Mouse (Mus musculus) hindbrain, embryonic 14.5 days (tissue): ENCODE measurements around the gene Blvrb. TPM values are rescaled to one million over a fixed set of nuclear protein-coding genes. Genes with fewer than 3 reads are reported as not detected.

ENCODE experiments used
- ATAC-seq: fragments of 200-750 bp; cut with Nextera tagmentation; 2 replicates; pipeline ENCODE4 v1.8.0; 2017; ENCODE audit warnings: moderate number of reproducible peaks, mild to moderate bottlenecking, moderate TSS enrichment, moderate library complexity; ENCODE audit not compliant: low FRiP score
- DNase-seq: peaks from one replicate; pipeline ENCODE4 v3.0.0-alpha.2; 2015; ENCODE audit warnings: low spot score
- H3K27ac ChIP-seq: fragments of 300-500 bp; sonication (generic); 2 replicates; pipeline ENCODE4 v1.5.1; 2014; ENCODE audit warnings: mild to moderate bottlenecking, moderate library complexity
- H3K27me3 ChIP-seq: fragments of 300-500 bp; sonication (generic); 2 replicates; pipeline ENCODE4 v1.6.1; 2014; ENCODE audit warnings: mild to moderate bottlenecking, low read length, mixed read lengths; ENCODE audit not compliant: control insufficient read depth, insufficient read depth
- H3K36me3 ChIP-seq: fragments of 300-500 bp; sonication (generic); replicated peaks from 2 replicates; pipeline ENCODE4 v1.6.1; 2014; ENCODE audit not compliant: control insufficient read depth, insufficient read depth
- H3K4me1 ChIP-seq: fragments of 300-500 bp; sonication (generic); replicated peaks from 2 replicates; pipeline ENCODE4 v1.6.1; 2014; ENCODE audit warnings: antibody characterized with exemption, low read length, mixed read lengths; ENCODE audit not compliant: control insufficient read depth, insufficient read depth
- H3K4me2 ChIP-seq: fragments of 300-500 bp; sonication (generic); replicated peaks from 2 replicates; pipeline ENCODE4 v1.6.1; 2014; ENCODE audit warnings: mild to moderate bottlenecking, moderate library complexity
- H3K4me3 ChIP-seq: fragments of 300-500 bp; sonication (generic); replicated peaks from 2 replicates; pipeline ENCODE4 v1.5.1; 2014; ENCODE audit warnings: mild to moderate bottlenecking, low read length
- H3K9ac ChIP-seq: fragments of 300-500 bp; sonication (generic); 2 replicates; pipeline ENCODE4 v1.6.1; 2014
- H3K9me3 ChIP-seq: fragments of 300-500 bp; sonication (generic); 2 replicates; pipeline ENCODE4 v1.6.1; 2016; ENCODE audit warnings: low read length; ENCODE audit not compliant: control insufficient read depth
- WGBS: fragments of 180-500 bp; shearing (Covaris S2); extraction: QIAGEN DNeasy Blood & Tissue Kit; methylation state at CpG from one replicate; pipeline ENCODE4 v1.1.7; 2014; 5-methylcytosine and 5-hydroxymethylcytosine counted together
- polyA plus RNA-seq: library from polyadenylated mRNA; unstranded; fragments of >200 nt; fragmentation: Nextera tagmentation; extraction: Ambion mirVana; gene quantifications from 2 replicates; pipeline ENCODE4 v1.2.1, GENCODE M21; 2014

The Blvrb gene
- polyA plus RNA-seq, 1 experiment from 2014 or later = 25.4 TPM

GRCm38 (mm10) chr7:27475596-27475995 is 27.8 kb downstream of the Blvrb start:
- H3K4me2 ChIP-seq = no peak overlapping the region

DNA sequence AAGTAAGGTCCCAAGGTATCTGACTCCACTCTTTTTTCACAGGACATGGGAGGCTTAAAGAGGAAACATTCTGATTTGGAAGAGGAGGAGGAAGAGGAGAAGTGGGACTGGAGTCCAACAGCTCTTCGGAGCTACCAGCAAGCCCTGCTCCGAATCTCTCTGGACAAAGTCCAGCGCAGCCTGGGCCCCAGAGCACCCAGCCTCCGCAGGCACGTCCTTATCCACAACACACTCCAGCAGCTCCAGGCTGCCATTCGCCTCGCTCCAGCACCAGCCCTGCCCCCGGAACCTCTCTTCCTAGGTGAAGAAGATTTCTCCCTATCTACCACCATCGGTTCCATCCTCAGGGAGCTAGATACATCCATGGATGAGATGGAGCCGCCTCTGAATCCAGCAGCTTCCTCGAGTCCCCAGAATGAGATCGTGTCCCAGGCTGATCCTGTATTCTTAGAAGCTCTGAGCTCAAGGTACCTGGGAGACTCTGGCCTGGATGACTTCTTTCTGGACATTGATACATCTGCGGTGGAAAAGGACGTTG is 28.4 kb downstream of the Blvrb start:
- ATAC-seq (no peak), DNase-seq (no peak)
- H3K27ac ChIP-seq = no peak overlapping the region
- no peak overlapping the region for H3K4me2 ChIP-seq
- H3K27me3 ChIP-seq = no peaks in the 10 kb centered on the region
- no peaks in the 10 kb centered on the region for H3K9me3 ChIP-seq
- WGBS = 98% methylated on average over 14 of the region's 14 CpGs
- H3K4me3 ChIP-seq = no peak overlapping the region
- H3K9ac ChIP-seq = no peak overlapping the region
- 0 out of 2 replicates have a peak, but pooled peaks cover 6% of the 10 kb centered on the region for H3K36me3 ChIP-seq
- no peaks in the 10 kb centered on the region for H3K4me1 ChIP-seq

More at GRCm38 (mm10) chr7:27475596-27475995, 27.8 kb downstream of the Blvrb start:
- Histone ChIP-seq H3K27ac (no peak overlapping the region), H3K4me1 (no peaks in the 10 kb centered on the region), H3K9me3 (no peaks in the 10 kb centered on the region), H3K36me3 (0 out of 2 replicates have a peak, but pooled peaks cover 6% of the 10 kb centered on the region), H3K27me3 (no peaks in the 10 kb centered on the region), H3K4me3 (no peak overlapping the region), H3K9ac (no peak overlapping the region)
- ATAC-seq (no peak), DNase-seq (no peak)
- WGBS = 94% methylated on average over 2 of the region's 2 CpGs

DNA sequence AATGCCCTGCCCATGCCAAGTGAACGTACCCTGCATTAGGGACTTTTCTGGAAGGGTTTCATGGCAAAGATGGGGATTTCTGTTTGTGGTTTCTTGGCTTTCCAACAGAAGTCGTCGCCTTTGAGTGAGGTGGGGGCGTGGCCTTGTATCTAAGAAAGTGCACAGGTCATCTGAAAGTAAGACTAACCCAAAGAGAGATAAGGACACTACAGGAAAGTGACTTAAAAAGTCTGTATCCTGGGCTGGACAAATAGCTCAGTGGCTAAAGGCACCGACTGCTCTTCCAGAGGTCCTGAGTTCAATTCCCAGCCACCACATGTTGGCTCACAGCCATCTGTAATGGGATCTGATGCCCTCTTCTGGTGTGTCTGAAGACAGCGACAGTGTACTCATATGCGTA is 30.8 kb downstream of the Blvrb start:
- H3K4me2 ChIP-seq = no peak overlapping the region

DNA sequence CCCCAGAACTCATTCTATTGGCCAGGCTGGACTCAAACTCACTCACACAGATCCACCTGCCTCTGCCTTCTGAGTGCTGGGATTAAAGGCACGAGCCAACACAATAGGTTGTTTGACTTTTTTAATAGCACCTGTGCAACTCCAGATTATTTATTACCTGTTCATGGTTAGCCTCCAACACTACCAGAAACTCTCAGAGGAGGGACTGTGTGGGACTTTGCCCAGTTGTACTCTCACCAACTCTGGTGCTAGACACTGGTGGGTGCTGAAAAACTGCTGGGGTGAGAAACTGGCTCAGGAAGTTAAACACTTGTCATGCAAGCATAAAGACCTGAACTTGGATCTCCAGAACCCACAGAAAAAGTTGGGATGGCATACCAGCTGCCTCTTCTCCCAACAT is 32.0 kb downstream of the Blvrb start:
- H3K4me1 ChIP-seq = 0 out of 2 replicates have a peak, but pooled peaks cover 3% of the 10 kb centered on the region
- 0 out of 2 replicates have a peak, but pooled peaks cover 6% of the 10 kb centered on the region for H3K36me3 ChIP-seq
- ATAC-seq (no peak), DNase-seq (no peak)
- no peak overlapping the region for H3K27ac ChIP-seq
- no peaks in the 10 kb centered on the region for H3K27me3 ChIP-seq
- no peak overlapping the region for H3K9ac ChIP-seq
- H3K4me3 ChIP-seq = no peak overlapping the region
- WGBS = 85% methylated on average over 1 of the region's 1 CpGs
- H3K9me3 ChIP-seq = no peaks in the 10 kb centered on the region
- no peak overlapping the region for H3K4me2 ChIP-seq

More for the DNA sequence above, 30.8 kb downstream of the Blvrb start:
- DNase-seq (no peak), ATAC-seq (no peak)
- H3K4me1 ChIP-seq = 0 out of 2 replicates have a peak, but pooled peaks cover 3% of the 10 kb centered on the region
- 0 out of 2 replicates have a peak, but pooled peaks cover 6% of the 10 kb centered on the region for H3K36me3 ChIP-seq
- no peaks in the 10 kb centered on the region for H3K9me3 ChIP-seq
- no peaks in the 10 kb centered on the region for H3K27me3 ChIP-seq
- H3K27ac ChIP-seq = no peak overlapping the region
- no peak overlapping the region for H3K4me3 ChIP-seq
- H3K9ac ChIP-seq = no peak overlapping the region
- WGBS = 84% methylated on average over 7 of the region's 7 CpGs

DNA sequence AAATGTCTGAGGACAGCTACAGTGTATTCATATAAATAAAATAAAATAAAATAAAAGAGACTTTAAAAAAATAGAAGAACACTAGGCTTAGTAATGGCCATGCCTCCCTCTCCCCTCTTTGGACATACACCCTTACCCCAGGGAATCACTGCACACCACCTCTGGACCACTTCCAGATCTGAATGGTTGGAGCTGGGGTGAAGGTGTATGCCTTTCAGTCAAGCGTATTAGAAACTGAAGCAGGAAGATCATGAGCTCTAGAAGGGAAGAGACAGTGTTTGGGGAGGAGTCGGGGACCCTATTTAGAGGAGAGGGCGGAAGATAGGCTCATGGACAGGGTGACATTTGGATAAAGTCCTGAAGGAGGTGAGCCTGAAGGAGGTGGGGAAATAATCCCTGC is 32.7 kb downstream of the Blvrb start:
- Histone ChIP-seq H3K4me3 (no peak overlapping the region), H3K4me2 (no peak overlapping the region), H3K9me3 (no peaks in the 10 kb centered on the region), H3K4me1 (0 out of 2 replicates have a peak, but pooled peaks cover 3% of the 10 kb centered on the region), H3K27me3 (no peaks in the 10 kb centered on the region), H3K27ac (no peak overlapping the region), H3K36me3 (0 out of 2 replicates have a peak, but pooled peaks cover 6% of the 10 kb centered on the region), H3K9ac (no peak overlapping the region)
- DNase-seq (no peak), ATAC-seq (no peak)
- 76% methylated on average over 3 of the region's 3 CpGs for WGBS

GRCm38 (mm10) chr7:27480927-27481626 is 33.3 kb downstream of the Blvrb start:
- WGBS = 17% methylated on average over 9 of the region's 11 CpGs
- H3K4me2 ChIP-seq = peak overlapping the region; percentile 56
- no peak overlapping the region for H3K27ac ChIP-seq
- DNase-seq (no peak), ATAC-seq (no peak)
- 0 out of 2 replicates have a peak, but pooled peaks cover 6% of the 10 kb centered on the region for H3K36me3 ChIP-seq
- no peaks in the 10 kb centered on the region for H3K9me3 ChIP-seq
- H3K4me3 ChIP-seq = peak overlapping the region; percentile 21
- H3K27me3 ChIP-seq = no peaks in the 10 kb centered on the region
- peak overlapping the region; percentile 50 for H3K9ac ChIP-seq
- 0 out of 2 replicates have a peak, but pooled peaks cover 3% of the 10 kb centered on the region for H3K4me1 ChIP-seq

DNA sequence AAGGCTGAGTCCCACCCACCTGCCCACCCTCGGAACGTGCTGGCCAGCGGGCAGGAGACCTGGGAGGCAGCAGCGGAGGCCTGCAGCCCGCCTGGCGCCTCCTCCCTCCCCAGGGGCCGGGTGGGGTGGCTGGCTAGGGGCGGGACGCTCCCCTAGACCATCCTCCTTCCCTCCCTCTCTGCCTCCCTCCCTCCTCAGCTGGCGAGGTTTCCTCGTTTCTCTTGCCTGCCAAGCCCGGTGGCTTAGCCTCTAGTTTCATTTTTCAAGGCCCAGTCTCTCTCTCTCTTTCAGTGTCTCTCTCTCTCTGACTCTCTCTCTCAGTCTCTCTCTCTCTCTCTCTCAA is 33.8 kb downstream of the Blvrb start:
- Histone ChIP-seq H3K4me2 (peak overlapping the region; percentile 56), H3K27me3 (no peaks in the 10 kb centered on the region), H3K9ac (peak overlapping the region; percentile 50), H3K4me1 (0 out of 2 replicates have a peak, but pooled peaks cover 3% of the 10 kb centered on the region), H3K4me3 (peak overlapping the region; percentile 21), H3K9me3 (no peaks in the 10 kb centered on the region), H3K27ac (no peak overlapping the region), H3K36me3 (0 out of 2 replicates have a peak, but pooled peaks cover 5% of the 10 kb centered on the region)
- DNase-seq (peak; percentile 39), ATAC-seq (peak; percentile 81)
- WGBS = 0% methylated on average over 3 of the region's 12 CpGs

DNA sequence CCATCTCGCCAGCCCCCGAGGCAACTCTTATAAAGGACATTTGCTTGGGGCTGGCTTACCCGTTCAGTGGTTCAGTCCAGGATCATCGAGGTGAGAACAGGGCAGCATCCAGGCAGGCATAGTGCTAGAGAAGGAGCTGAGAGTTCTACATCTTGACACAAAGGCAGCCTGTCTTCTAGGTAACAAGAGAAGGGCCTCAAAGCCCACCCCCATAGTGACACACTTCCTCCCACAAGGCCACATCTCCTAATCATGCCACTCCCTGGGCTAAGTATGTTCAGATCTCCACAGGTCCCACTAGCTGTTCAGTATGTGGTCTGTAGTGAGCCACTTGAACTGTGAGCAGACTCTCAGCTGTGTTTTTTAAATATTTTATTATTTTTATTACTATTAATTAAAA is 36.1 kb downstream of the Blvrb start:
- 83% methylated on average over 4 of the region's 4 CpGs for WGBS
- no peak overlapping the region for H3K27ac ChIP-seq
- H3K9me3 ChIP-seq = no peaks in the 10 kb centered on the region
- no peak overlapping the region for H3K9ac ChIP-seq
- ATAC-seq = no peak
- H3K36me3 ChIP-seq = no peaks in the 10 kb centered on the region
- no peak overlapping the region for H3K4me2 ChIP-seq
- 0 out of 2 replicates have a peak, but pooled peaks cover 9% of the 10 kb centered on the region for H3K4me1 ChIP-seq
- no peak overlapping the region for H3K4me3 ChIP-seq
- no peaks in the 10 kb centered on the region for H3K27me3 ChIP-seq
- no peak for DNase-seq

- no peaks in the 10 kb centered on the region for H3K9me3 ChIP-seq
- H3K4me2 ChIP-seq = peak overlapping the region; percentile 63
- DNase-seq = no peak
- H3K27me3 ChIP-seq = no peaks in the 10 kb centered on the region
- WGBS = 5% methylated on average over 13 of the region's 13 CpGs
- H3K4me3 ChIP-seq = peak overlapping the region; percentile 53
- 0 out of 2 replicates have a peak, but pooled peaks have one; percentile 0 for ATAC-seq
- H3K27ac ChIP-seq = no peak overlapping the region
- no peaks in the 10 kb centered on the region for H3K36me3 ChIP-seq
- H3K4me1 ChIP-seq = 0 out of 2 replicates have a peak, but pooled peaks cover 9% of the 10 kb centered on the region
- no peak overlapping the region for H3K9ac ChIP-seq
These were observed 38.5 kb downstream of the Blvrb start for GRCm38 (mm10) chr7:27486102-27486769.
